Mouse (Mus musculus): ENCODE results near the gene Hnrnpa1.

DNA sequence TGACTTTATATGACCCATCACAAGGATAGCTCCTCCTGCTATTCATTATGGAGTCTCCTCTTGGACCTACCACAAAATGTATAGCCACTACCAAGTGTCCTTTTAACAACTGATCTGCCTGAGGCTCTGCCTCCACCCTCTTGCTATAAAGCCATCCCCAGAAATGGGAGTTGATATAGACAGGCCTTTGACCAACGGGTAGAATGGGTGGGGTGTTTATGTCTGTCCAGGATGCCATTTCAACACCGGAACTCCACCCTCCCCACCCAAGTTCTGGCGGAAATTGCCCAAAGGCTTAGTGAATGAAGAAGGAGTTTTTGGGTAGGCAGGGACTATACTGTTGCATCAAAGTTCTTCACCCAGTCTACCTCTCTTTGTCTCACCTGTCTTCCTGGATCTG, 12.4 kb downstream of the Hnrnpa1 start:
- TF ChIP-seq CTCF (IDR thresholded peaks at IDR 0.05; ENCODE audit: extremely low read depth, insufficient read depth, insufficient read length, insufficient replicate concordance): no peak
- TF ChIP-seq POLR2A (IDR thresholded peaks at IDR 0.05; ENCODE audit: low read depth, low read length): no peak
